Mouse (Mus musculus) midbrain, embryonic 10.5 days (tissue): ENCODE measurements around the gene Iqgap3. TPM values are rescaled to one million over a fixed set of nuclear protein-coding genes. Genes with fewer than 3 reads are reported as not detected.

ENCODE experiments used
- DNase-seq: peaks from one replicate; pipeline ENCODE4 v3.0.0-alpha.2; 2017; ENCODE audit warnings: low spot score
- H3K27ac ChIP-seq: fragments of 300-500 bp; sonication (generic); replicated peaks from 2 replicates; pipeline ENCODE4 v1.5.1; 2016; ENCODE audit warnings: mild to moderate bottlenecking
- H3K27me3 ChIP-seq: fragments of 300-500 bp; sonication (generic); 2 replicates; pipeline ENCODE4 v1.6.1; 2016; ENCODE audit warnings: low read depth, mild to moderate bottlenecking; ENCODE audit not compliant: poor library complexity, severe bottlenecking
- H3K36me3 ChIP-seq: fragments of 300-500 bp; sonication (generic); 2 replicates; pipeline ENCODE4 v1.6.1; 2016; ENCODE audit warnings: mild to moderate bottlenecking, moderate library complexity
- H3K4me1 ChIP-seq: fragments of 300-500 bp; sonication (generic); 2 replicates; pipeline ENCODE4 v1.6.1; 2016
- H3K4me3 ChIP-seq: fragments of 300-500 bp; sonication (generic); 2 replicates; pipeline ENCODE4 v1.5.1; 2016; ENCODE audit warnings: mild to moderate bottlenecking, moderate library complexity
- H3K9me3 ChIP-seq: fragments of 300-500 bp; sonication (generic); replicated peaks from 2 replicates; pipeline ENCODE4 v1.6.1; 2016; ENCODE audit warnings: mild to moderate bottlenecking
- WGBS: fragments of 180-500 bp; shearing (Covaris S2); methylation state at CpG from one replicate; pipeline ENCODE4 v1.1.7; 2016; 5-methylcytosine and 5-hydroxymethylcytosine counted together
- polyA plus RNA-seq: library from polyadenylated mRNA; unstranded; fragments of >200 nt; fragmentation: Nextera tagmentation; extraction: Ambion mirVana; gene quantifications from 2 replicates; pipeline ENCODE4 v1.2.1, GENCODE M21; 2016

Gene Iqgap3
- polyA plus RNA-seq, 1 experiment from 2014 or later = 24.6 TPM

DNA sequence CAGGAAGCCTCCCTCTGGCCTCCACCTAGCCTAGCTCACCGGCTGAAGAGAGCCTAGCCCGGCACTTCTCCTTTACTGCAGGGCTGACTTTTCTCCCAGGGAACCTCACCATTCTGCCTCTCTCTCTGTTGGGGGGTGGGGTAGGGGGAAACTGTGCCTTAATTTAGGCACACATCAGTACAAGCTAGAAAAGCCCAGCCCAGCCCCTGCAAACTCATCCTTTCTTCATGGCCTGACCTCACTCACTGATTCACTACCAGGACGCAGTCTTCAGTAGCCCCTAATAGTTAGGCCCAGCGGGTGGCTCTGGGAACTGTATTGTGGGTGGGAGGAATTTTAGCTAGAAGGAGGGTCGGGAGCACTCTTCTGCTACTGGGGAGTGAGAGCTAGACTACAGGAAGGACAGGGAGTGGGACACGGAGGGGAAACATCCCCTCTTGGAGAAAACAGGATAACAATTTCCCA, 67.8 kb downstream of the Iqgap3 start:
- H3K27ac ChIP-seq = peak overlapping the region; percentile 77
- no peaks in the 10 kb centered on the region for H3K36me3 ChIP-seq
- 19% methylated on average over 6 of the region's 6 CpGs for WGBS

DNA sequence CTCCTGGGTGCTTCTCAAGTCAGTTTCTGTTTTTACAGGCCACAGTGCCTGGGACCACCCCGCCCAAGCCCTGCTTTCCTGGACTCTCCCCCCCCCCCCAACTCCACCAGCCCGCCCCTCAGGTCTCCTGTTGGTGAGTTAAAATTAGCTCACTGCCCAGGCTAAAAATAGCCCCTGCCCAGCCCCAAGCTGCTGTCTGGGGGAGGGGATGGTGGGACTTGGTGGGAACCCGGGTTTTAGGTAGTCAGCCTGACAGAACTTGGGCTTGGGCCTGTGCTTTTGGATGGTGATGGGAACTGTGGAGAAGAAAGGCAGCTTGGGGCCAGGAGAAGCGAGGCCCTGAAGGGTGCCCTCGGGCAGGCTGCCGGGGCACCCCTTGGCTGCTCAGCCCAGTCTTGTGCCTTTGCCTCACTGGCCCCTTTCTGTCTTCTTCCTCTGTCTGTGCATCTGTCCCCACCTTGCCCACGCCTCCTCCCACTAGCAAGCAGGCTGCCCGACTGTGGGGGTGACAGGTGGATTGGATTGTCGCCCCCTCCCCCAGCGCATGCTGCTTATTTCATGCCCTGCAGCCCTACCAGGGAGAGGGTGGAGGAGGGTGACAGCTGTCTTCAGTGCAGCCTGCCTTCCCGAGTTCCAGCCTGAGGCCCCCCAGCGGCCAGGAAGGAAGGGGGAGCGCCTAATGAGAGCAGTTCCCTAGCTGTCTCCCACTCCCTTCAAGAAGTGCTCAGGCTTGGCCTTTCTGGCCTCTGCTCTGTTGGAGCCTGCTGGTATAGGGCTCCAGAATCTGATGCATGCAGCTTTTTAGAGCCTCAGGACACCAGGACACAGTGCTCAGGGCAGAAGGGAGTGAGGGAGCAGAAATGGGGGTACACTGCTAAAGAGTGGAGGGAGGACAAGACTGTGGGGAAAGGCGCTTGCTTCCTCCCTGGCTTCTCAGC, 68.6 kb downstream of the Iqgap3 start:
- 18% methylated on average over 14 of the region's 14 CpGs for WGBS
- peak; percentile 41 for DNase-seq

More for the DNA sequence above, 67.8 kb downstream of the Iqgap3 start:
- Histone ChIP-seq H3K9me3 (no peaks in the 10 kb centered on the region), H3K27me3 (no peaks in the 10 kb centered on the region), H3K4me1 (peaks cover 88% of the 10 kb centered on the region), H3K4me3 (peak overlapping the region; percentile 9; the same call in 1 of the 2 replicates)
- no peak for DNase-seq

GRCm38 (mm10) chr3:88150999-88151364, 69.2 kb downstream of the Iqgap3 start:
- peak overlapping the region; percentile 77 for H3K27ac ChIP-seq
- H3K27me3 ChIP-seq = no peaks in the 10 kb centered on the region
- H3K36me3 ChIP-seq = peaks cover 8% of the 10 kb centered on the region
- peak overlapping the region; percentile 9; the same call in 1 of the 2 replicates for H3K4me3 ChIP-seq
- no peak for DNase-seq
- H3K4me1 ChIP-seq = peaks cover 74% of the 10 kb centered on the region
- H3K9me3 ChIP-seq = no peaks in the 10 kb centered on the region
- 53% methylated on average over 3 of the region's 3 CpGs for WGBS

More for the DNA sequence above, 68.6 kb downstream of the Iqgap3 start:
- Histone ChIP-seq H3K27me3 (no peaks in the 10 kb centered on the region), H3K36me3 (peaks cover 3% of the 10 kb centered on the region; the same call in 1 of the 2 replicates), H3K4me3 (peak overlapping the region; percentile 9; the same call in 1 of the 2 replicates), H3K27ac (peak overlapping the region; percentile 77), H3K9me3 (no peaks in the 10 kb centered on the region), H3K4me1 (peaks cover 80% of the 10 kb centered on the region)

GRCm38 (mm10) chr3:88152056-88152455, 70.3 kb downstream of the Iqgap3 start:
- Histone ChIP-seq H3K4me1 (peaks cover 63% of the 10 kb centered on the region), H3K27me3 (no peaks in the 10 kb centered on the region), H3K27ac (peak overlapping the region; percentile 55; the same call in 1 of the 2 replicates), H3K9me3 (no peaks in the 10 kb centered on the region), H3K36me3 (peaks cover 19% of the 10 kb centered on the region), H3K4me3 (no peak overlapping the region)
- DNase-seq = peak; percentile 74
- 42% methylated on average over 3 of the region's 3 CpGs for WGBS

DNA sequence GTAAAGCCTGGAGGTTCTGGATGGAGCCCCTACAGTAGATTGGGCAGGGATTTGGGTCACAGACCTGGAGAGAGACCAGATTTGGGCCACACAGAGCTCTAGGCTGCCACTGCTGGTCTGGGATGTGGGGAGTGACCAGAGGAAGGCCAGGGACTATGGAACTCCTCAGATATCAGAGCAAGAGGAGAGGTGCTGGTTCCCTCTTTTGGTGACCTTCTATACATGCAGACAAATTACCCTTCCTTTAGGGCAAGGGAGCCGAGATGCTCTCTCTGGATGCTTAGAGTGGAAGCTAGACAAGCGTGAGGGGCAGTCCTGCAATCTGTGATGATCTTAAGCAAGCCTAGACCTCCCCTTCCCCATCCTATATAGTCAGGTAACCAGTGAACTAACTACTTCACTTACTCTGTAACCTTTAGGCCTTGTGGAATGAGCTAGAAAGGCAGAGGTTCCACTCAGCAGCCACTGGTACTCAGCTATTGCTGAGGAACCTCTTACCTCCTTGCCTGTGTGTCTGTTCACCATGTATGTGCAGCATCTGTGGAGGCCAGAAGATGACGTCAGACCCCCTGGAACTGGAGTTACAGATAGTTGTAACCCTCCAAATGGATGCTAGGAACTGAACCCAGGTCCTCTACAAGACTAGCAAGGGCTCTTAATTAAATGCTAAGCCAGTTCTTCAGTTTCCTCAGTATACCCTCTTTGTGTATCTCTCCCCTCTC, 71.7 kb downstream of the Iqgap3 start:
- WGBS = 83% methylated on average over 3 of the region's 3 CpGs
- Histone ChIP-seq H3K27me3 (no peaks in the 10 kb centered on the region), H3K9me3 (no peaks in the 10 kb centered on the region), H3K27ac (0 out of 2 replicates have a peak overlapping the region, but pooled peaks have one; percentile 28), H3K4me3 (no peak overlapping the region), H3K36me3 (peaks cover 24% of the 10 kb centered on the region), H3K4me1 (peaks cover 62% of the 10 kb centered on the region)
- no peak for DNase-seq

DNA sequence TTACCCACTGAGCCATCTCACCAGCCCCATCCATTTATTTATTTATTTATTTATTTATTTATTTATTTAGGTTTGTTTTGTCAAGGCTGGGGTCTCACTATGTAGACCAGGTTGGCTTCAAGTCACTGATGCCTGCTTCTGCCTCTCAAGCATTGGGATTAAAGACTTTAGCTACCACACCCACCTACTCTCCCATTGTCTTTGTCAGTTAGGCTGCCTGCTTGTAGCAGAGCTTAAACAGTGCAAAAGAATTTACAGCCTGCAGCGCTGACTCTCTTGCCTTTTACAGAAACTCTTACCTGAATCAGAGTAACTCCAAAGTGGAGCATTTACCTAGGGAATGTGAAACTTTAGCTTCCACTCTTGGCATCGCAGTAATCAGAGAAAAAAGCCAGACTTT, 72.5 kb downstream of the Iqgap3 start:
- H3K36me3 ChIP-seq = peaks cover 32% of the 10 kb centered on the region
- H3K27me3 ChIP-seq = no peaks in the 10 kb centered on the region
- H3K4me1 ChIP-seq = peaks cover 54% of the 10 kb centered on the region
- H3K27ac ChIP-seq = no peak overlapping the region
- DNase-seq = no peak
- H3K4me3 ChIP-seq = no peak overlapping the region
- no peaks in the 10 kb centered on the region for H3K9me3 ChIP-seq
- 79% methylated on average over 2 of the region's 2 CpGs for WGBS

DNA sequence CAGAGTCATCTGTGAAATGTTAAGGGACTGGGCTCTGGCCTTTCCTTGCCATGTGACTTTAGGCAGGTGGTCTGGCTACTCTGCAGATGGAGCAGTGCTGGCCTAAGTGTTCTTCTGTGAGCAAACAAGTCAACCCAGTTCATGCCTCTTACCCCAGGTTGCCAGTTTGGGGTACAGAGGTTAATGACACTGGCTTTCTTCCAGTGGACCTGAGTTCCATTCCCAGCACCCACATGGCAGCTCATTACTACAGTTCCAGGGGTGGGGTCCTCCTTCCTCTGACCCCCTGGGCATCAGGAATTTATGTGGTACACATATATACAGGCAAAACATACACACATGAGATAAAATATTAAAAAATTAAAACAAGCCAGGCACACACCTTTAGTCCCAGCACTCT, 75.0 kb downstream of the Iqgap3 start:
- no peak overlapping the region for H3K27ac ChIP-seq
- H3K27me3 ChIP-seq = no peaks in the 10 kb centered on the region
- H3K9me3 ChIP-seq = no peaks in the 10 kb centered on the region
- H3K4me1 ChIP-seq = peaks cover 28% of the 10 kb centered on the region
- H3K4me3 ChIP-seq = no peak overlapping the region
- DNase-seq = no peak
- H3K36me3 ChIP-seq = peaks cover 57% of the 10 kb centered on the region

- 13% methylated on average over 23 of the region's 23 CpGs for WGBS
- DNase-seq = peak; percentile 76
- H3K4me3 ChIP-seq = peak overlapping the region; percentile 18; the same call in 1 of the 2 replicates
- H3K27me3 ChIP-seq = no peaks in the 10 kb centered on the region
- no peaks in the 10 kb centered on the region for H3K9me3 ChIP-seq
- H3K27ac ChIP-seq = peak overlapping the region; percentile 49
- H3K36me3 ChIP-seq = peaks cover 69% of the 10 kb centered on the region
- H3K4me1 ChIP-seq = peaks cover 17% of the 10 kb centered on the region
These were observed 76.2 kb downstream of the Iqgap3 start for GRCm38 (mm10) chr3:88157771-88158597.

- peaks cover 78% of the 10 kb centered on the region for H3K36me3 ChIP-seq
- peaks cover 16% of the 10 kb centered on the region for H3K4me1 ChIP-seq
- no peak for DNase-seq
- 83% methylated on average over 6 of the region's 6 CpGs for WGBS
- H3K27me3 ChIP-seq = no peaks in the 10 kb centered on the region
- H3K4me3 ChIP-seq = no peak overlapping the region
- no peaks in the 10 kb centered on the region for H3K9me3 ChIP-seq
- no peak overlapping the region for H3K27ac ChIP-seq
These were observed 77.2 kb downstream of the Iqgap3 start for GRCm38 (mm10) chr3:88158991-88159390.

GRCm38 (mm10) chr3:88160856-88161255, 79.1 kb downstream of the Iqgap3 start:
- 87% methylated on average over 6 of the region's 6 CpGs for WGBS
- Histone ChIP-seq H3K4me3 (no peak overlapping the region), H3K27ac (no peak overlapping the region), H3K27me3 (no peaks in the 10 kb centered on the region), H3K9me3 (no peaks in the 10 kb centered on the region), H3K36me3 (peaks cover 89% of the 10 kb centered on the region), H3K4me1 (peaks cover 23% of the 10 kb centered on the region)
- DNase-seq = no peak

DNA sequence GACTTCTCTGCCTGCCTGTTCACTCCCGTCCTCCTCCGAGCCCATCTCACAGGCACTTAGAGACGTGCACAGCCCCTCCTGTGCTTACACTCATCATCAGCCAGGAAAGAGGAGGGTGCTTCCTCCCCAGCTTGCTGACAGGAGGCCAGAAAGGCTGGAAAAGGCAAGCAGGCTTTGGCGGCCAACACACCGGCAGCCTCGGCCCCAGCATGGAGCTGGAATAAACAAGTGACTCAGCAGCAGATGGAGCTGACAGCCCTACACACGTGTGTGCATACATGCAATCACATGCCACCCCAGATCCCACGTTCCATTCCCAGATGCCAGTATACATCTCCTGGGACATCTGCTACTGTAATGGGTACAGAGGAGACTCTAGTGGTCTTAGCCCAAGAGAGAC, 80.5 kb downstream of the Iqgap3 start:
- H3K9me3 ChIP-seq = no peaks in the 10 kb centered on the region
- H3K27ac ChIP-seq = no peak overlapping the region
- no peak for DNase-seq
- H3K4me3 ChIP-seq = no peak overlapping the region
- H3K36me3 ChIP-seq = peaks cover 88% of the 10 kb centered on the region
- H3K27me3 ChIP-seq = no peaks in the 10 kb centered on the region
- H3K4me1 ChIP-seq = peaks cover 22% of the 10 kb centered on the region
- WGBS = 84% methylated on average over 8 of the region's 8 CpGs

DNA sequence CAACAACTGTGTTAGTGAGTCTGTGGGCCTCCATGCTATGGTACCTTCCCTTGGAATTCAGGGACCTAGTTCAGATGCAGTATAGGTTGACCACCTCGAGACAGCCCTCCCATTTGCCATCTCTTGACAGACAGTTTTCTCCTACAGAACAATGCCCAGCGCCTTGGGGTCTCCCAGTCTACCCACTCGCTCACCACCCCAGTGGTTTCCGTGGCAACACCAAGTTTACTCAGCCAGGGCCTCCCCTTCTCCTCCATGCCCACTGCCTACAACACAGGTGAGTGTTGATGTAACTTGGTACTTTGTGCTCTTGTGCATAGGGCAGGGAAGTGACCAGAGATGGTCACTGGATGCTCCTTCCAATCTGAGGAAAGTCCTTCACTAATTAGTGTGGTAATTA, 81.0 kb downstream of the Iqgap3 start:
- Histone ChIP-seq H3K9me3 (no peaks in the 10 kb centered on the region), H3K27me3 (no peaks in the 10 kb centered on the region), H3K36me3 (peaks cover 93% of the 10 kb centered on the region), H3K4me1 (peaks cover 16% of the 10 kb centered on the region), H3K27ac (no peak overlapping the region), H3K4me3 (no peak overlapping the region)
- no peak for DNase-seq
- 73% methylated on average over 4 of the region's 4 CpGs for WGBS
